Mouse (Mus musculus): ENCODE data around the gene Cpn2. TPM values are rescaled to one million over a fixed set of nuclear protein-coding genes. Genes with fewer than 3 reads are reported as not detected.

The Cpn2 gene
- polyA plus RNA-seq, 1 experiment, result 1.0 TPM

DNA sequence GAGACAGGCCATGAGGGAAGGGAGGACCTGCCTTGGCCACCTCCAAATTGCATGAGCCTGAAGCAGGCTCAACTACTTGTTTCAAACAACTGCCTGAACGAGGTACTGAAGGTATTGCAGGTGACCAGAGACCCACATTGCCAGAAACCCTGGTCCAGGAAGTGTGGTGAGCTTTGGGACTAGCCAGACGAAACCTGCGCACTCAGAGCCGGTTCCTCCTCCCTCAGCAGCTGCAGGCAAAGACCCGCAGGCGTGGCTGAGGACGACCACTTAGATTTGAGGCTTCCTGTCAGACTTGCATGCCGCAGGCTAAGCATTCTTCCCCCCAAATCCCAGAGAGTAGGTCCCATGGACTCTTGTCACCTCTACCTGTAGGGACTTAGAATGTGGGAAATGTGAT, 33.2 kb downstream of the Cpn2 start:
- WGBS, result 64% methylated on average over 8 of the region's 8 CpGs

GRCm38 (mm10) chr16:30231882-30232604, 35.3 kb downstream of the Cpn2 start:
- WGBS, result 57% methylated on average over 13 of the region's 13 CpGs

More for the DNA sequence above, 33.2 kb downstream of the Cpn2 start:
- TF ChIP-seq POLR2A (IDR thresholded peaks at IDR 0.05; ENCODE audit: borderline replicate concordance, extremely low read depth, low read depth, low read length) (no peak), CTCF (IDR thresholded peaks at IDR 0.05; ENCODE audit: insufficient read depth, low read length) (no peak)
- DNase-seq, result no peak
- no peak overlapping the region for H3K4me3 ChIP-seq (replicated peaks; ENCODE audit: extremely low read depth, low read depth, low read length)
- peaks cover 2% of the 10 kb centered on the region; the same call in 1 of the 2 replicates for H3K4me1 ChIP-seq (ENCODE audit: control insufficient read depth, insufficient read depth, low read length)

DNA sequence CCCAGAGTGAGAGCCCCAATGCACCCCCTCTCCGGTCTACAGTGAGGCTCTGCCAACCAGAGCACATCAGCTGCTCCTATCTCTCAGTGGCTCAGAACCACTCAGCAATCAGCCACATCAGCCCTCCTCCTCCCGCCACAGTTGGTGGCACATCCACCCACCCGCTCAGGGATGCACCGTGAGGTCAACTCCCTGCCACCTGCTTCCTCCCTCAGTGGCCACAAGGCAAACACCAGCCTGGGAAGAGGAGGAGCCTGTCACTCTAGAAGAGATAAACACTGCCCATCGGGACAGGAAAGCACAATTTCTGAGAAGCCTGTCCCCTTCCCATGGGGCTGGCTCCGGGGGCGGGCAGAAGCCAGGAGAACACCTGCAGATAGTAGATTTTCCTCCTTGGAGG, 39.9 kb downstream of the Cpn2 start:
- no peaks in the 10 kb centered on the region for H3K4me1 ChIP-seq (ENCODE audit: control insufficient read depth, insufficient read depth, low read length)
- TF ChIP-seq POLR2A (IDR thresholded peaks at IDR 0.05; ENCODE audit: borderline replicate concordance, extremely low read depth, low read depth, low read length) (no peak), CTCF (IDR thresholded peaks at IDR 0.05; ENCODE audit: insufficient read depth, low read length) (no peak)
- WGBS, result 30% methylated on average over 7 of the region's 7 CpGs
- DNase-seq, result no peak
- H3K4me3 ChIP-seq (replicated peaks; ENCODE audit: extremely low read depth, low read depth, low read length), result no peak overlapping the region

More at GRCm38 (mm10) chr16:30231882-30232604, 35.3 kb downstream of the Cpn2 start:
- TF ChIP-seq CTCF (IDR thresholded peaks at IDR 0.05; ENCODE audit: insufficient read depth, low read length) (no peak), POLR2A (IDR thresholded peaks at IDR 0.05; ENCODE audit: borderline replicate concordance, extremely low read depth, low read depth, low read length) (no peak)
- peaks cover 2% of the 10 kb centered on the region; the same call in 1 of the 2 replicates for H3K4me1 ChIP-seq (ENCODE audit: control insufficient read depth, insufficient read depth, low read length)
- no peak overlapping the region for H3K4me3 ChIP-seq (replicated peaks; ENCODE audit: extremely low read depth, low read depth, low read length)
- no peak for DNase-seq

- TF ChIP-seq POLR2A (IDR thresholded peaks at IDR 0.05; ENCODE audit: borderline replicate concordance, extremely low read depth, low read depth, low read length) (no peak), CTCF (IDR thresholded peaks at IDR 0.05; ENCODE audit: insufficient read depth, low read length) (no peak)
- Histone ChIP-seq H3K4me1 (ENCODE audit: control insufficient read depth, insufficient read depth, low read length) (no peaks in the 10 kb centered on the region), H3K4me3 (replicated peaks; ENCODE audit: extremely low read depth, low read depth, low read length) (no peak overlapping the region)
- DNase-seq, result no peak
- 74% methylated on average over 13 of the region's 13 CpGs for WGBS
Observed at GRCm38 (mm10) chr16:30221161-30221782, 46.0 kb downstream of the Cpn2 start.

DNA sequence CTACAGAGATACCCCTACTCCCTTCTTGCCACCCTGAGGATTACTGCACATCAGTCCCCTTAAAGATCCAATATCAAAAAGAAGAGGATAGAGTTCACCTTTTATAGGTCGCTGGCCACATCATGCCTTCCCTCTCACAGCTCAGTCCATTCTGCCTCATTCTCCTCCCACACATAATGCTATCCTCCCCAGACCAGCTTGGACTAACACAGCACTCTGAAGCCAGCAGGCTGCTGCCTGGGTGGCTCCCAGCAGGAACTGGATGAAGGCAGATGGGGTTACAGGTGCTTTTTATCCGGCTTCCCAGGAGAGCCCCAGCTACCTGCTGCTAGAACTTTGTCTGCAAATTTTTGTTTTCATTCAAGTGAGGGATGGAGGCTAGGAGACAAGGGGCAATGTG, 51.5 kb downstream of the Cpn2 start:
- no peak for DNase-seq
- Histone ChIP-seq H3K4me1 (ENCODE audit: control insufficient read depth, insufficient read depth, low read length) (no peaks in the 10 kb centered on the region), H3K4me3 (replicated peaks; ENCODE audit: extremely low read depth, low read depth, low read length) (no peak overlapping the region)
- WGBS, result 55% methylated on average over 2 of the region's 2 CpGs
- TF ChIP-seq CTCF (IDR thresholded peaks at IDR 0.05; ENCODE audit: insufficient read depth, low read length), result no peak
- no peak for TF ChIP-seq POLR2A (IDR thresholded peaks at IDR 0.05; ENCODE audit: borderline replicate concordance, extremely low read depth, low read depth, low read length)

DNA sequence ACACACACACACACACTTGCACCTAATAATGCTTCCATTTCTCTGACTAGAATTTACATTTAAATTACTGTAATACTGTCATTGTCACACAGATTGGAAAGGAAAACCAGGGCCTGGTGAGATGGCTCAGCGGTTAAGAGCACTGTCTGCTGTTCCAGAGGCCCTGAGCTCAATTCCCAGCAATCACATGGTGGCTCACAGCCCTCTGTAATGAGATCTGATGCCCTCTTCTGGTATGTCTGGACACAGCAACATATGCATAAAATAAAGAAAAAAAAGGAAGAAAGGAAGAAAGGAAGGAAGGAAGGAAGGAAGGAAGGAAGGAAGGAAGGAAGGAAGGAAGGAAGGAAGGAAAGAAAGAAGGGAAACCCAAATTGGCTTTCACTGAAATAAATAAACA, 53.7 kb downstream of the Cpn2 start:
- 89% methylated on average over 1 of the region's 1 CpGs for WGBS
- H3K4me3 ChIP-seq (replicated peaks; ENCODE audit: extremely low read depth, low read depth, low read length), result no peak overlapping the region
- no peaks in the 10 kb centered on the region for H3K4me1 ChIP-seq (ENCODE audit: control insufficient read depth, insufficient read depth, low read length)
- TF ChIP-seq POLR2A (IDR thresholded peaks at IDR 0.05; ENCODE audit: borderline replicate concordance, extremely low read depth, low read depth, low read length) (no peak), CTCF (IDR thresholded peaks at IDR 0.05; ENCODE audit: insufficient read depth, low read length) (no peak)
- no peak for DNase-seq

DNA sequence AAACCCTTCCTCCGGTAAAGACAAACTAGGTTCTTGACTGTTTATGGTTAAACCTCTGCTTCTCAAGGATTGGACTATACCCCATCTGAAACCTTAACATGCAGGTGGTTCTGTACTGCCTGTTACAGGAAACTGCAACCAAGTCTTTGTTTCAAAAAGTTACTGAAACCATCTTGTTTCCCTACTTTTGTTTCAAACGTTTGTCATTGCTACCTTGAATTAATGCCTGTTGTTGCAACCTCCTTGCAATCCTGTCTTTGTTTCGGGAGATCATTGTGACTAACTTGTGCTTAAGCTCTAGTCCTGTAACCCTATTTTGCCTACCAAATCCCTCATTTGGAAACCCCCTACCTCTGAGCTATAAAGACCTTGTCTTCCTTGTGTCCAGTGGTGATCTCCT, 55.3 kb downstream of the Cpn2 start:
- DNase-seq, result no peak
- TF ChIP-seq CTCF (IDR thresholded peaks at IDR 0.05; ENCODE audit: insufficient read depth, low read length), result no peak
- TF ChIP-seq POLR2A (IDR thresholded peaks at IDR 0.05; ENCODE audit: borderline replicate concordance, extremely low read depth, low read depth, low read length), result no peak
- Histone ChIP-seq H3K4me3 (replicated peaks; ENCODE audit: extremely low read depth, low read depth, low read length) (no peak overlapping the region), H3K4me1 (ENCODE audit: control insufficient read depth, insufficient read depth, low read length) (no peaks in the 10 kb centered on the region)
- WGBS, result 75% methylated on average over 3 of the region's 3 CpGs

- no peak overlapping the region for H3K4me3 ChIP-seq (replicated peaks; ENCODE audit: extremely low read depth, low read depth, low read length)
- TF ChIP-seq POLR2A (IDR thresholded peaks at IDR 0.05; ENCODE audit: borderline replicate concordance, extremely low read depth, low read depth, low read length) (no peak), CTCF (IDR thresholded peaks at IDR 0.05; ENCODE audit: insufficient read depth, low read length) (peak; percentile 18; the same call in 1 of the 2 replicates)
- 100% methylated on average over 1 of the region's 1 CpGs for WGBS
- DNase-seq, result no peak
- H3K4me1 ChIP-seq (ENCODE audit: control insufficient read depth, insufficient read depth, low read length), result peaks cover 6% of the 10 kb centered on the region; the same call in 1 of the 2 replicates
Observed at GRCm38 (mm10) chr16:30209264-30209663, 58.0 kb downstream of the Cpn2 start.

GRCm38 (mm10) chr16:30207991-30208390, 59.3 kb downstream of the Cpn2 start:
- no peak for DNase-seq
- WGBS, result 86% methylated on average over 7 of the region's 7 CpGs
- no peak for TF ChIP-seq CTCF (IDR thresholded peaks at IDR 0.05; ENCODE audit: insufficient read depth, low read length)
- no peak for TF ChIP-seq POLR2A (IDR thresholded peaks at IDR 0.05; ENCODE audit: borderline replicate concordance, extremely low read depth, low read depth, low read length)
- H3K4me1 ChIP-seq (ENCODE audit: control insufficient read depth, insufficient read depth, low read length), result peaks cover 6% of the 10 kb centered on the region; the same call in 1 of the 2 replicates
- no peak overlapping the region for H3K4me3 ChIP-seq (replicated peaks; ENCODE audit: extremely low read depth, low read depth, low read length)
